Mouse (Mus musculus) liver, embryonic 11.5 days (tissue): ENCODE measurements around the gene Ddc. TPM values are rescaled to one million over a fixed set of nuclear protein-coding genes. Genes with fewer than 3 reads are reported as not detected.

Experiments used
- ATAC-seq: fragments of 200-750 bp; cut with Nextera tagmentation; replicated peaks from 2 replicates; pipeline ENCODE4 v1.8.0; 2017; ENCODE audit warnings: moderate number of reproducible peaks, mild to moderate bottlenecking, moderate TSS enrichment, moderate library complexity; ENCODE audit not compliant: low FRiP score
- DNase-seq: peaks from one replicate; pipeline ENCODE4 v3.0.0-alpha.2; 2017; ENCODE audit warnings: low spot score
- H3K27ac ChIP-seq: fragments of 300-500 bp; sonication (generic); 2 replicates; pipeline ENCODE4 v1.5.1; 2014; ENCODE audit warnings: mild to moderate bottlenecking, low read depth, low read length, control low read depth
- H3K27me3 ChIP-seq: fragments of 300-500 bp; sonication (generic); replicated peaks from 2 replicates; pipeline ENCODE4 v1.6.1; 2014; ENCODE audit warnings: low read length, mixed read lengths; ENCODE audit not compliant: control insufficient read depth, insufficient read depth
- H3K36me3 ChIP-seq: fragments of 300-500 bp; sonication (generic); 2 replicates; pipeline ENCODE4 v1.6.1; 2014; ENCODE audit warnings: mild to moderate bottlenecking, low read length, moderate library complexity, mixed read lengths; ENCODE audit not compliant: control insufficient read depth, insufficient read depth
- H3K4me1 ChIP-seq: fragments of 300-500 bp; sonication (generic); replicated peaks from 2 replicates; pipeline ENCODE4 v1.6.1; 2014; ENCODE audit warnings: low read length, mixed read lengths; ENCODE audit not compliant: control insufficient read depth, insufficient read depth
- H3K4me2 ChIP-seq: fragments of 300-500 bp; sonication (generic); 2 replicates; pipeline ENCODE4 v1.6.1; 2014; ENCODE audit warnings: mild to moderate bottlenecking, control low read depth, moderate library complexity
- H3K4me3 ChIP-seq: fragments of 300-500 bp; sonication (generic); 2 replicates; pipeline ENCODE4 v1.5.1; 2014; ENCODE audit warnings: low read depth, low read length, control low read depth
- H3K9ac ChIP-seq: fragments of 300-500 bp; sonication (generic); 2 replicates; pipeline ENCODE4 v1.6.1; 2014; ENCODE audit warnings: low read depth, low read length, control low read depth
- H3K9me3 ChIP-seq: fragments of 300-500 bp; sonication (generic); 2 replicates; pipeline ENCODE4 v1.6.1; 2016; ENCODE audit warnings: low read length, inconsistent platforms, mixed read lengths; ENCODE audit not compliant: control insufficient read depth
- WGBS: fragments of 180-500 bp; shearing (Covaris S2); extraction: QIAGEN DNeasy Blood & Tissue Kit; methylation state at CpG from one replicate; pipeline ENCODE4 v1.1.7; 2014; 5-methylcytosine and 5-hydroxymethylcytosine counted together
- polyA plus RNA-seq: library from polyadenylated mRNA; unstranded; fragments of >200 nt; fragmentation: Nextera tagmentation; extraction: Ambion mirVana; gene quantifications from 2 replicates; pipeline ENCODE4 v1.2.1, GENCODE M21; 2014

Gene Ddc
- polyA plus RNA-seq, 1 experiment from 2014 or later: 17.2 TPM

GRCm38 (mm10) chr11:11765414-11765813 is 132.5 kb downstream of the Ddc start:
- no peak for DNase-seq
- Histone ChIP-seq H3K9me3 (no peaks in the 10 kb centered on the region), H3K9ac (no peak overlapping the region), H3K4me2 (no peak overlapping the region), H3K27ac (no peak overlapping the region), H3K27me3 (no peaks in the 10 kb centered on the region), H3K36me3 (peaks cover 9% of the 10 kb centered on the region; the same call in 1 of the 2 replicates), H3K4me1 (no peaks in the 10 kb centered on the region), H3K4me3 (no peak overlapping the region)
- 74% methylated on average over 1 of the region's 1 CpGs for WGBS
- no peak for ATAC-seq

Other genes with a start within 250 kb of the Ddc start
- gene Ikzf1, start 213.1 kb downstream of the Ddc start, polyA plus RNA-seq: 105 and 120 TPM in 2 replicates
- 122 and 151 TPM in 2 replicates for gene Fignl1, start 89.2 kb downstream of the Ddc start, polyA plus RNA-seq
- gene Grb10, start 140.5 kb upstream of the Ddc start, polyA plus RNA-seq: 172 and 195 TPM in 2 replicates